Mouse (Mus musculus): Measurements from ENCODE around the gene Htra2. TPM values are rescaled to one million over a fixed set of nuclear protein-coding genes. Genes with fewer than 3 reads are reported as not detected.

Htra2 gene
- polyA plus RNA-seq, 1 experiment from 2014 or later: 78.3 TPM

- ATAC-seq (ENCODE audit: low FRiP score, low read depth): no peak
- Histone ChIP-seq H3K9me3 (no peaks in the 10 kb centered on the region), H3K27me3 (peaks cover 90% of the 10 kb centered on the region), H3K4me3 (peak overlapping the region; percentile 10), H3K4me1 (replicated peaks) (peaks cover 16% of the 10 kb centered on the region), H3K36me3 (no peaks in the 10 kb centered on the region), H3K4me2 (peak overlapping the region; percentile 35), H3K27ac (replicated peaks) (no peak overlapping the region), H3K9ac (no peak overlapping the region)
- WGBS: under 1% methylated on average over 60 of the region's 81 CpGs
Observed at GRCm38 (mm10) chr6:83068706-83069487, 13.8 kb upstream of the Htra2 start.

GRCm38 (mm10) chr6:83068221-83068620 is 13.1 kb upstream of the Htra2 start:
- Histone ChIP-seq H3K4me2 (peak overlapping the region; percentile 35; the same call in 1 of the 2 replicates), H3K27me3 (peaks cover 91% of the 10 kb centered on the region), H3K27ac (replicated peaks) (no peak overlapping the region), H3K4me3 (0 out of 2 replicates have a peak overlapping the region, but pooled peaks have one; percentile 10), H3K9ac (no peak overlapping the region), H3K4me1 (replicated peaks) (peaks cover 16% of the 10 kb centered on the region), H3K36me3 (no peaks in the 10 kb centered on the region), H3K9me3 (no peaks in the 10 kb centered on the region)
- WGBS: 4% methylated on average over 8 of the region's 8 CpGs
- no peak for ATAC-seq (ENCODE audit: low FRiP score, low read depth)

GRCm38 (mm10) chr6:83066441-83066840 is 11.4 kb upstream of the Htra2 start:
- Histone ChIP-seq H3K9me3 (no peaks in the 10 kb centered on the region), H3K9ac (no peak overlapping the region), H3K27ac (replicated peaks) (no peak overlapping the region), H3K4me2 (no peak overlapping the region), H3K4me3 (no peak overlapping the region), H3K27me3 (peaks cover 92% of the 10 kb centered on the region), H3K36me3 (no peaks in the 10 kb centered on the region), H3K4me1 (replicated peaks) (peaks cover 16% of the 10 kb centered on the region)
- WGBS: 41% methylated on average over 6 of the region's 6 CpGs
- no peak for ATAC-seq (ENCODE audit: low FRiP score, low read depth)

GRCm38 (mm10) chr6:83065995-83066394 is 10.9 kb upstream of the Htra2 start:
- ATAC-seq (ENCODE audit: low FRiP score, low read depth): no peak
- H3K4me3 ChIP-seq: no peak overlapping the region
- no peaks in the 10 kb centered on the region for H3K9me3 ChIP-seq
- H3K4me2 ChIP-seq: no peak overlapping the region
- H3K36me3 ChIP-seq: no peaks in the 10 kb centered on the region
- H3K4me1 ChIP-seq (replicated peaks): peaks cover 16% of the 10 kb centered on the region
- H3K27ac ChIP-seq (replicated peaks): no peak overlapping the region
- no peak overlapping the region for H3K9ac ChIP-seq
- H3K27me3 ChIP-seq: peaks cover 91% of the 10 kb centered on the region
- 41% methylated on average over 8 of the region's 8 CpGs for WGBS

- Histone ChIP-seq H3K4me1 (replicated peaks) (peaks cover 13% of the 10 kb centered on the region), H3K27me3 (peaks cover 31% of the 10 kb centered on the region), H3K4me3 (no peak overlapping the region), H3K9me3 (no peaks in the 10 kb centered on the region), H3K4me2 (no peak overlapping the region), H3K9ac (no peak overlapping the region), H3K27ac (replicated peaks) (no peak overlapping the region), H3K36me3 (peaks cover 14% of the 10 kb centered on the region)
- no peak for ATAC-seq (ENCODE audit: low FRiP score, low read depth)
- WGBS: 77% methylated on average over 2 of the region's 2 CpGs
Observed at GRCm38 (mm10) chr6:83058725-83059124, 3.7 kb upstream of the Htra2 start.

- ATAC-seq (ENCODE audit: low FRiP score, low read depth): no peak
- Histone ChIP-seq H3K27me3 (peaks cover 22% of the 10 kb centered on the region), H3K36me3 (peaks cover 14% of the 10 kb centered on the region), H3K27ac (replicated peaks) (no peak within 1 kb of the TSS), H3K4me2 (no peak within 1 kb of the TSS), H3K4me1 (replicated peaks) (peaks cover 21% of the 10 kb centered on the region), H3K4me3 (no peak within 1 kb of the TSS), H3K9ac (no peak within 1 kb of the TSS), H3K9me3 (no peaks in the 10 kb centered on the region)
- 56% methylated on average over 3 of the region's 3 CpGs for WGBS
Observed at GRCm38 (mm10) chr6:83057790-83058189, 2.7 kb upstream of the Htra2 start, which contains the start of gene Dqx1. Gene Dqx1, plus strand, starts transcription at chr6:83057844.

- Histone ChIP-seq H3K36me3 (peaks cover 14% of the 10 kb centered on the region), H3K4me3 (peak within 1 kb of the TSS; percentile 78), H3K4me2 (peak within 1 kb of the TSS; percentile 92), H3K4me1 (replicated peaks) (peaks cover 29% of the 10 kb centered on the region), H3K27me3 (no peaks in the 10 kb centered on the region), H3K9ac (peak within 1 kb of the TSS; percentile 86), H3K9me3 (no peaks in the 10 kb centered on the region), H3K27ac (replicated peaks) (peak within 1 kb of the TSS; percentile 87)
- ATAC-seq (ENCODE audit: low FRiP score, low read depth): peak; percentile 98
- under 1% methylated on average over 64 of the region's 64 CpGs for WGBS
Observed at GRCm38 (mm10) chr6:83054074-83054851, 810 bp downstream of the Htra2 start, which contains the start of gene Aup1. Gene Aup1, plus strand, starts transcription at chr6:83054521.

GRCm38 (mm10) chr6:83053136-83053960 is 1.7 kb downstream of the Htra2 start:
- ATAC-seq (ENCODE audit: low FRiP score, low read depth): no peak

GRCm38 (mm10) chr6:83049367-83049766 is 5.7 kb downstream of the Htra2 start:
- Histone ChIP-seq H3K9ac (no peak overlapping the region), H3K27ac (replicated peaks) (no peak overlapping the region), H3K9me3 (no peaks in the 10 kb centered on the region), H3K4me2 (no peak overlapping the region), H3K36me3 (no peaks in the 10 kb centered on the region), H3K4me1 (replicated peaks) (peaks cover 17% of the 10 kb centered on the region), H3K27me3 (no peaks in the 10 kb centered on the region), H3K4me3 (no peak overlapping the region)
- WGBS: 75% methylated on average over 10 of the region's 10 CpGs
- no peak for ATAC-seq (ENCODE audit: low FRiP score, low read depth)

More at GRCm38 (mm10) chr6:83053136-83053960, 1.7 kb downstream of the Htra2 start:
- Histone ChIP-seq H3K27ac (replicated peaks) (peak overlapping the region; percentile 87), H3K9me3 (no peaks in the 10 kb centered on the region), H3K27me3 (no peaks in the 10 kb centered on the region), H3K9ac (peak overlapping the region; percentile 86), H3K4me1 (replicated peaks) (peaks cover 29% of the 10 kb centered on the region), H3K36me3 (peaks cover 14% of the 10 kb centered on the region), H3K4me3 (peak overlapping the region; percentile 78), H3K4me2 (peak overlapping the region; percentile 92)
- WGBS: 2% methylated on average over 26 of the region's 26 CpGs

GRCm38 (mm10) chr6:83044742-83045141 is 10.3 kb downstream of the Htra2 start:
- Histone ChIP-seq H3K4me2 (no peak overlapping the region), H3K27ac (replicated peaks) (no peak overlapping the region), H3K4me1 (replicated peaks) (no peaks in the 10 kb centered on the region), H3K9me3 (no peaks in the 10 kb centered on the region), H3K27me3 (no peaks in the 10 kb centered on the region), H3K4me3 (no peak overlapping the region), H3K9ac (no peak overlapping the region), H3K36me3 (no peaks in the 10 kb centered on the region)
- ATAC-seq (ENCODE audit: low FRiP score, low read depth): no peak
- WGBS: 84% methylated on average over 9 of the region's 9 CpGs

GRCm38 (mm10) chr6:83043993-83044392 is 11.1 kb downstream of the Htra2 start:
- no peaks in the 10 kb centered on the region for H3K36me3 ChIP-seq
- no peaks in the 10 kb centered on the region for H3K27me3 ChIP-seq
- no peak overlapping the region for H3K27ac ChIP-seq (replicated peaks)
- H3K4me3 ChIP-seq: no peak overlapping the region
- no peaks in the 10 kb centered on the region for H3K9me3 ChIP-seq
- ATAC-seq (ENCODE audit: low FRiP score, low read depth): no peak
- no peaks in the 10 kb centered on the region; the same call in 1 of the 2 replicates for H3K4me1 ChIP-seq (replicated peaks)
- H3K4me2 ChIP-seq: no peak overlapping the region
- WGBS: 92% methylated on average over 5 of the region's 5 CpGs
- H3K9ac ChIP-seq: no peak overlapping the region
